Mouse (Mus musculus) stomach, embryonic 15.5 days (tissue): ENCODE measurements around the gene Senp7. TPM values are rescaled to one million over a fixed set of nuclear protein-coding genes. Genes with fewer than 3 reads are reported as not detected.
"Not testable (repeated sequence)": the region's sequence is repeated elsewhere in the genome, so short reads cannot be mapped to it uniquely, and the experiment has no call there.

ENCODE experiments used
- ATAC-seq: fragments of 200-750 bp; cut with Nextera tagmentation; 2 replicates; pipeline ENCODE4 v1.8.0; 2017; ENCODE audit warnings: low read depth, moderate number of reproducible peaks, moderate TSS enrichment; ENCODE audit not compliant: insufficient read depth, low FRiP score
- H3K27ac ChIP-seq: fragments of 300-500 bp; sonication (generic); 2 replicates; pipeline ENCODE4 v1.5.1; 2015; ENCODE audit warnings: mild to moderate bottlenecking, inconsistent platforms
- H3K27me3 ChIP-seq: fragments of 300-500 bp; sonication (generic); replicated peaks from 2 replicates; pipeline ENCODE4 v1.6.1; 2015; ENCODE audit warnings: inconsistent platforms
- H3K36me3 ChIP-seq: fragments of 300-500 bp; sonication (generic); 2 replicates; pipeline ENCODE4 v1.6.1; 2015; ENCODE audit warnings: inconsistent platforms
- H3K4me1 ChIP-seq: fragments of 300-500 bp; sonication (generic); 2 replicates; pipeline ENCODE4 v1.6.1; 2015; ENCODE audit warnings: inconsistent platforms
- H3K4me2 ChIP-seq: fragments of 300-500 bp; sonication (generic); 2 replicates; pipeline ENCODE4 v1.6.1; 2015; ENCODE audit warnings: mild to moderate bottlenecking, inconsistent platforms
- H3K4me3 ChIP-seq: fragments of 300-500 bp; sonication (generic); replicated peaks from 2 replicates; pipeline ENCODE4 v1.5.1; 2015; ENCODE audit warnings: inconsistent platforms
- H3K9ac ChIP-seq: fragments of 300-500 bp; sonication (generic); 2 replicates; pipeline ENCODE4 v1.6.1; 2015; ENCODE audit warnings: inconsistent platforms
- H3K9me3 ChIP-seq: fragments of 300-500 bp; sonication (generic); 2 replicates; pipeline ENCODE4 v1.6.1; 2016; ENCODE audit warnings: inconsistent platforms
- WGBS: fragments of 180-500 bp; shearing (Covaris S2); methylation state at CpG from one replicate; pipeline ENCODE4 v1.1.7; 2015; 5-methylcytosine and 5-hydroxymethylcytosine counted together
- polyA plus RNA-seq: library from polyadenylated mRNA; unstranded; fragments of >200 nt; fragmentation: Nextera tagmentation; extraction: Ambion mirVana; gene quantifications from 2 replicates; pipeline ENCODE4 v1.2.1, GENCODE M21; 2015

Gene Senp7
- polyA plus RNA-seq, result 28.5 and 29.4 TPM in 2 replicates

GRCm38 (mm10) chr16:56048038-56048437 lies at the start of gene Senp7:
Gene Senp7 (plus strand): TSS chr16:56048338.
- not testable (repeated sequence) for H3K9me3 ChIP-seq, H3K9ac ChIP-seq, H3K27ac ChIP-seq, H3K36me3 ChIP-seq, ATAC-seq, H3K27me3 ChIP-seq, H3K4me3 ChIP-seq, H3K4me1 ChIP-seq, H3K4me2 ChIP-seq
- WGBS, result no CpG with 5 or more reads among the region's 4 CpGs

GRCm38 (mm10) chr16:56006798-56007197 lies 41.3 kb upstream of the Senp7 start:
- Histone ChIP-seq H3K9ac (no peak overlapping the region), H3K27me3 (no peaks in the 10 kb centered on the region), H3K4me3 (no peak overlapping the region), H3K4me1 (no peaks in the 10 kb centered on the region), H3K36me3 (peaks cover 8% of the 10 kb centered on the region), H3K27ac (no peak overlapping the region), H3K9me3 (no peaks in the 10 kb centered on the region), H3K4me2 (no peak overlapping the region)
- no peak for ATAC-seq
- WGBS, result 96% methylated on average over 11 of the region's 11 CpGs

- H3K4me2 ChIP-seq, result no peak overlapping the region
- H3K9ac ChIP-seq, result no peak overlapping the region
- no peaks in the 10 kb centered on the region for H3K9me3 ChIP-seq
- no peak overlapping the region for H3K27ac ChIP-seq
- WGBS, result 72% methylated on average over 1 of the region's 1 CpGs
- no peak overlapping the region for H3K4me3 ChIP-seq
- H3K4me1 ChIP-seq, result no peaks in the 10 kb centered on the region
- H3K27me3 ChIP-seq, result no peaks in the 10 kb centered on the region
- H3K36me3 ChIP-seq, result peaks cover 14% of the 10 kb centered on the region
- no peak for ATAC-seq
These were observed 39.3 kb upstream of the Senp7 start for GRCm38 (mm10) chr16:56008862-56009261.

GRCm38 (mm10) chr16:56012789-56013743 lies 35.1 kb upstream of the Senp7 start:
- no peak overlapping the region for H3K4me3 ChIP-seq
- H3K4me1 ChIP-seq, result no peaks in the 10 kb centered on the region
- H3K4me2 ChIP-seq, result no peak overlapping the region
- H3K9ac ChIP-seq, result no peak overlapping the region
- H3K27ac ChIP-seq, result no peak overlapping the region
- H3K9me3 ChIP-seq, result no peaks in the 10 kb centered on the region
- peaks cover 16% of the 10 kb centered on the region for H3K36me3 ChIP-seq
- WGBS, result 87% methylated on average over 10 of the region's 10 CpGs
- no peaks in the 10 kb centered on the region for H3K27me3 ChIP-seq
- ATAC-seq, result no peak

- Histone ChIP-seq H3K4me2 (no peak overlapping the region), H3K9ac (no peak overlapping the region), H3K4me1 (no peaks in the 10 kb centered on the region), H3K4me3 (no peak overlapping the region), H3K36me3 (peaks cover 25% of the 10 kb centered on the region), H3K27me3 (no peaks in the 10 kb centered on the region), H3K27ac (no peak overlapping the region), H3K9me3 (no peaks in the 10 kb centered on the region)
- no peak for ATAC-seq
- 64% methylated on average over 7 of the region's 7 CpGs for WGBS
These were observed 34.1 kb upstream of the Senp7 start for GRCm38 (mm10) chr16:56014076-56014475.

GRCm38 (mm10) chr16:56019660-56020059 lies 28.5 kb upstream of the Senp7 start:
- Histone ChIP-seq H3K9me3 (no peaks in the 10 kb centered on the region), H3K36me3 (peaks cover 29% of the 10 kb centered on the region), H3K4me2 (no peak overlapping the region), H3K4me1 (no peaks in the 10 kb centered on the region), H3K4me3 (no peak overlapping the region), H3K27ac (no peak overlapping the region), H3K27me3 (no peaks in the 10 kb centered on the region), H3K9ac (no peak overlapping the region)
- no peak for ATAC-seq
- WGBS, result 96% methylated on average over 7 of the region's 7 CpGs

- Histone ChIP-seq H3K9ac (peak overlapping the region; percentile 92; the same call in 1 of the 2 replicates), H3K36me3 (peaks cover 9% of the 10 kb centered on the region; the same call in 1 of the 2 replicates), H3K9me3 (no peaks in the 10 kb centered on the region), H3K4me1 (peaks cover 6% of the 10 kb centered on the region), H3K4me2 (peak overlapping the region; percentile 59), H3K4me3 (peak overlapping the region; percentile 88), H3K27ac (no peak overlapping the region), H3K27me3 (no peaks in the 10 kb centered on the region)
- no peak for ATAC-seq
- 30% methylated on average over 12 of the region's 12 CpGs for WGBS
These were observed 20.1 kb upstream of the Senp7 start for GRCm38 (mm10) chr16:56027854-56028629.

- Histone ChIP-seq H3K9ac (peak overlapping the region; percentile 92), H3K4me3 (peak overlapping the region; percentile 88), H3K36me3 (peaks cover 10% of the 10 kb centered on the region; the same call in 1 of the 2 replicates), H3K27ac (peak overlapping the region; percentile 92), H3K27me3 (no peaks in the 10 kb centered on the region), H3K4me1 (peaks cover 6% of the 10 kb centered on the region), H3K4me2 (peak overlapping the region; percentile 59), H3K9me3 (no peaks in the 10 kb centered on the region)
- peak; percentile 89 for ATAC-seq
- WGBS, result under 1% methylated on average over 62 of the region's 62 CpGs
These were observed 19.2 kb upstream of the Senp7 start for GRCm38 (mm10) chr16:56028722-56029551.

- Histone ChIP-seq H3K4me2 (peak within 1 kb of the TSS; percentile 59), H3K9me3 (no peaks in the 10 kb centered on the region), H3K27ac (peak within 1 kb of the TSS; percentile 92), H3K4me1 (peaks cover 6% of the 10 kb centered on the region), H3K9ac (peak within 1 kb of the TSS; percentile 92), H3K27me3 (no peaks in the 10 kb centered on the region), H3K4me3 (peak within 1 kb of the TSS; percentile 88), H3K36me3 (peaks cover 12% of the 10 kb centered on the region)
- peak; percentile 98 for ATAC-seq
- under 1% methylated on average over 39 of the region's 39 CpGs for WGBS
These were observed 18.5 kb upstream of the Senp7 start, which contains the start of gene Pcnp for GRCm38 (mm10) chr16:56029661-56030082. Gene Pcnp (minus strand): TSS chr16:56029739.

GRCm38 (mm10) chr16:56034566-56034965 lies 13.6 kb upstream of the Senp7 start:
- Histone ChIP-seq H3K27me3 (no peaks in the 10 kb centered on the region), H3K36me3 (peaks cover 7% of the 10 kb centered on the region), H3K9me3 (no peaks in the 10 kb centered on the region), H3K4me1 (peaks cover 5% of the 10 kb centered on the region; the same call in 1 of the 2 replicates), H3K4me2 (no peak overlapping the region), H3K27ac (no peak overlapping the region), H3K9ac (no peak overlapping the region), H3K4me3 (no peak overlapping the region)
- ATAC-seq, result no peak
- 93% methylated on average over 6 of the region's 6 CpGs for WGBS

GRCm38 (mm10) chr16:56036501-56036900 lies 11.6 kb upstream of the Senp7 start:
- no peak overlapping the region for H3K27ac ChIP-seq
- peak overlapping the region; percentile 14; the same call in 1 of the 2 replicates for H3K9ac ChIP-seq
- H3K36me3 ChIP-seq, result peaks cover 7% of the 10 kb centered on the region
- 44% methylated on average over 6 of the region's 6 CpGs for WGBS
- peak overlapping the region; percentile 98 for H3K4me3 ChIP-seq
- H3K27me3 ChIP-seq, result no peaks in the 10 kb centered on the region
- H3K9me3 ChIP-seq, result no peaks in the 10 kb centered on the region
- peaks cover 5% of the 10 kb centered on the region; the same call in 1 of the 2 replicates for H3K4me1 ChIP-seq
- no peak for ATAC-seq
- H3K4me2 ChIP-seq, result peak overlapping the region; percentile 58
